Comparison of ENCODE assay signal across 16 mouse cellular contexts in genomic region chr8:76971761-76972404, GRCm38 (mm10).
DNase-seq lines count a peak whose midpoint lies in the region; ATAC-seq and TF ChIP-seq lines count a peak whose summit lies in the region.
"Had no signal": no experiment of that assay in that cellular context is flagged by ENCODE, and none has a peak within 500 bp of the region (broad histone marks: within the 10 kb centered on the region; RNA-seq: fewer than 3 reads in every experiment).

No protein-coding gene starts in this region.

- H3K27ac ChIP-seq in forebrain, embryonic 14.5 days (ENCODE audit: low read depth, low read length) = no peak overlapping the region
- no peak overlapping the region for H3K27ac ChIP-seq in forebrain, postnatal 0 days (ENCODE audit: low read depth, low read length)
- peak overlapping the region; percentile 39 for H3K27ac ChIP-seq in testis, adult 2 months (ENCODE audit: control insufficient read depth, insufficient read depth, low read depth, low read length)
- H3K27ac ChIP-seq in heart, embryonic 14.5 days (replicated peaks in 1 of 2; ENCODE audit: control insufficient read depth in 1 of 2, insufficient read depth in 1 of 2, low read depth in 2 of 2, low read length in 2 of 2) = peak overlapping the region; percentile 68 to 76
- no peak overlapping the region for H3K27ac ChIP-seq in midbrain, embryonic 13.5 days
- H3K27ac ChIP-seq: forebrain, embryonic 10.5 days; intestine, embryonic 15.5 days; left cerebral cortex, adult 2 months; liver, embryonic 13.5 days; stomach, embryonic 15.5 days had no signal

- H3K27me3 ChIP-seq in forebrain, embryonic 14.5 days (replicated peaks; ENCODE audit: control insufficient read depth, insufficient read depth, low read length) = no peaks in the 10 kb centered on the region
- no peaks in the 10 kb centered on the region for H3K27me3 ChIP-seq in forebrain, postnatal 0 days (ENCODE audit: insufficient read depth, low read length)
- H3K27me3 ChIP-seq in testis, adult 2 months (ENCODE audit: control insufficient read depth, insufficient read depth, low read length) = no peaks in the 10 kb centered on the region
- H3K27me3 ChIP-seq in heart, embryonic 14.5 days (ENCODE audit: control insufficient read depth, insufficient read depth, low read length) = no peaks in the 10 kb centered on the region
- H3K27me3 ChIP-seq in midbrain, embryonic 13.5 days = no peaks in the 10 kb centered on the region
- H3K27me3 ChIP-seq: intestine, embryonic 15.5 days; liver, embryonic 13.5 days; stomach, embryonic 15.5 days had no signal

- H3K9ac ChIP-seq in forebrain, embryonic 14.5 days (ENCODE audit: low read length) = no peak overlapping the region
- no peak overlapping the region for H3K9ac ChIP-seq in forebrain, postnatal 0 days
- H3K9ac ChIP-seq in heart, embryonic 14.5 days (ENCODE audit: low read length) = no peak overlapping the region
- no peak overlapping the region for H3K9ac ChIP-seq in midbrain, embryonic 13.5 days (replicated peaks)
- H3K9ac ChIP-seq: intestine, embryonic 15.5 days; liver, embryonic 13.5 days; stomach, embryonic 15.5 days had no signal

- H3K9me3 ChIP-seq in forebrain, embryonic 14.5 days (replicated peaks; ENCODE audit: control insufficient read depth, low read length) = no peaks in the 10 kb centered on the region
- H3K9me3 ChIP-seq in forebrain, postnatal 0 days (ENCODE audit: low read length) = no peaks in the 10 kb centered on the region
- no peaks in the 10 kb centered on the region for H3K9me3 ChIP-seq in heart, embryonic 14.5 days (ENCODE audit: control insufficient read depth, low read length)
- H3K9me3 ChIP-seq in midbrain, embryonic 13.5 days = no peaks in the 10 kb centered on the region
- H3K9me3 ChIP-seq: forebrain, embryonic 10.5 days; intestine, embryonic 15.5 days; liver, embryonic 13.5 days; stomach, embryonic 15.5 days had no signal

- peak; percentile 24 for DNase-seq in forebrain, embryonic 14.5 days (ENCODE audit: low spot score)
- DNase-seq in forebrain, postnatal 0 days = no peak
- DNase-seq in testis, postnatal 10 days (ENCODE audit: low spot score) = no peak
- DNase-seq in c-Kit-positive CD71-positive TER-119-positive erythroid progenitor cells, embryonic 14.5 days (ENCODE audit: low spot score) = no peak
- DNase-seq in spleen, postnatal 36 days (ENCODE audit: low spot score in 2 of 2) = no peak
- DNase-seq: adrenal gland, adult 8-10 months; kidney, postnatal 25 days; liver, embryonic 13.5 days; midbrain, embryonic 14.5 days had no signal

- no peak for TF ChIP-seq POLR2A in testis, adult 2 months (IDR thresholded peaks at IDR 0.05; ENCODE audit: control insufficient read depth, low read depth, low read length)

- peaks cover 6% of the 10 kb centered on the region for H3K4me1 ChIP-seq in forebrain, embryonic 14.5 days (ENCODE audit: control insufficient read depth, insufficient read depth, low read length)
- H3K4me1 ChIP-seq in forebrain, postnatal 0 days (ENCODE audit: insufficient read depth) = no peaks in the 10 kb centered on the region
- no peaks in the 10 kb centered on the region; the same call in 1 of the 2 replicates for H3K4me1 ChIP-seq in testis, adult 2 months (ENCODE audit: control insufficient read depth, insufficient read depth, low read length)
- H3K4me1 ChIP-seq in heart, embryonic 14.5 days (ENCODE audit: control insufficient read depth in 2 of 2, insufficient read depth in 2 of 2, low read length in 2 of 2) = peaks cover 8 to 15% of the 10 kb centered on the region in 2 experiments
- H3K4me1 ChIP-seq in midbrain, embryonic 13.5 days (replicated peaks) = no peaks in the 10 kb centered on the region; the same call in 1 of the 2 replicates
- H3K4me1 ChIP-seq: forebrain, embryonic 10.5 days; intestine, embryonic 15.5 days; liver, embryonic 13.5 days; stomach, embryonic 15.5 days had no signal

- H3K4me3 ChIP-seq in forebrain, embryonic 14.5 days (ENCODE audit: low read depth, low read length) = no peak overlapping the region
- no peak overlapping the region for H3K4me3 ChIP-seq in forebrain, postnatal 0 days (ENCODE audit: low read depth, low read length)
- no peak overlapping the region for H3K4me3 ChIP-seq in testis, adult 2 months (ENCODE audit: control insufficient read depth, low read depth, low read length)
- no peak overlapping the region for H3K4me3 ChIP-seq in heart, embryonic 14.5 days (ENCODE audit: control insufficient read depth in 1 of 2, insufficient read depth in 1 of 2, low read depth in 1 of 2, low read length in 2 of 2)
- no peak overlapping the region for H3K4me3 ChIP-seq in midbrain, embryonic 13.5 days (replicated peaks)
- H3K4me3 ChIP-seq: forebrain, embryonic 10.5 days; intestine, embryonic 15.5 days; left cerebral cortex, adult 2 months; liver, embryonic 13.5 days; stomach, embryonic 15.5 days had no signal

- ATAC-seq in forebrain, embryonic 14.5 days = no peak
- ATAC-seq in forebrain, postnatal 0 days = no peak
- ATAC-seq in heart, embryonic 14.5 days (ENCODE audit: insufficient number of reproducible peaks, insufficient read depth, low FRiP score, low read depth) = peak; percentile 80
- ATAC-seq in midbrain, embryonic 13.5 days = no peak
- ATAC-seq: intestine, embryonic 15.5 days had no signal

- no peak overlapping the region for H3K4me2 ChIP-seq in forebrain, embryonic 14.5 days (ENCODE audit: low read length)
- H3K4me2 ChIP-seq in forebrain, postnatal 0 days (ENCODE audit: low read depth) = no peak overlapping the region
- 0 out of 2 replicates have a peak overlapping the region, but pooled peaks have one; percentile 0 for H3K4me2 ChIP-seq in heart, embryonic 14.5 days (ENCODE audit: low read length)
- no peak overlapping the region for H3K4me2 ChIP-seq in midbrain, embryonic 13.5 days (replicated peaks)
- H3K4me2 ChIP-seq: intestine, embryonic 15.5 days; liver, embryonic 13.5 days; stomach, embryonic 15.5 days had no signal

- WGBS in forebrain, embryonic 14.5 days = 77% methylated on average over 9 of the region's 9 CpGs
- 81% methylated on average over 9 of the region's 9 CpGs for WGBS in forebrain, postnatal 0 days
- 59% methylated on average over 9 of the region's 9 CpGs for WGBS in heart, embryonic 14.5 days
- 88% methylated on average over 9 of the region's 9 CpGs for WGBS in midbrain, embryonic 13.5 days

- no peak for TF ChIP-seq CTCF in forebrain, postnatal 0 days (IDR thresholded peaks at IDR 0.05; ENCODE audit: low read depth)
- no peak for TF ChIP-seq CTCF in testis, adult 2 months (IDR thresholded peaks at IDR 0.05; ENCODE audit: control insufficient read depth, insufficient read depth, insufficient replicate concordance, low read depth, low read length)

- H3K36me3 ChIP-seq in forebrain, embryonic 14.5 days (ENCODE audit: control insufficient read depth, insufficient read depth, low read length) = no peaks in the 10 kb centered on the region
- H3K36me3 ChIP-seq in forebrain, postnatal 0 days (ENCODE audit: insufficient read depth) = no peaks in the 10 kb centered on the region
- no peaks in the 10 kb centered on the region for H3K36me3 ChIP-seq in testis, adult 2 months (ENCODE audit: control insufficient read depth, insufficient read depth, low read length)
- no peaks in the 10 kb centered on the region for H3K36me3 ChIP-seq in heart, embryonic 14.5 days (ENCODE audit: control insufficient read depth, insufficient read depth, low read length)
- no peaks in the 10 kb centered on the region for H3K36me3 ChIP-seq in midbrain, embryonic 13.5 days
- H3K36me3 ChIP-seq: forebrain, embryonic 10.5 days; intestine, embryonic 15.5 days; liver, embryonic 13.5 days; stomach, embryonic 15.5 days had no signal

Comparison
In these comparisons a context has a peak if more than half of its experiments do, and no peak if none do; other contexts are left out.
1. H3K27ac ChIP-seq: peak in testis, adult 2 months (single experiment) and heart, embryonic 14.5 days (2 of 2); none in forebrain, embryonic 14.5 days (single experiment), forebrain, postnatal 0 days (single experiment) and midbrain, embryonic 13.5 days (single experiment).